Mouse (Mus musculus) heart, embryonic 15.5 days (tissue): ENCODE measurements around the gene Tigd2. TPM values are rescaled to one million over a fixed set of nuclear protein-coding genes. Genes with fewer than 3 reads are reported as not detected.
"Not testable (repeated sequence)": the region's sequence is repeated elsewhere in the genome, so short reads cannot be mapped to it uniquely, and the experiment has no call there.

Experiments
- ATAC-seq: fragments of 200-750 bp; cut with Nextera tagmentation; replicated peaks from 2 replicates; pipeline ENCODE4 v1.8.0; 2017; ENCODE audit warnings: low read depth, moderate TSS enrichment; ENCODE audit not compliant: insufficient number of reproducible peaks, insufficient read depth, low FRiP score
- H3K27ac ChIP-seq: fragments of 300-500 bp; sonication (generic); 2 replicates; pipeline ENCODE4 v1.5.1; 2015; ENCODE audit warnings: mild to moderate bottlenecking, inconsistent platforms
- H3K27me3 ChIP-seq: fragments of 300-500 bp; sonication (generic); 2 replicates; pipeline ENCODE4 v1.6.1; 2015; ENCODE audit warnings: inconsistent platforms
- H3K36me3 ChIP-seq: fragments of 300-500 bp; sonication (generic); 2 replicates; pipeline ENCODE4 v1.6.1; 2015; ENCODE audit warnings: mild to moderate bottlenecking, inconsistent platforms
- H3K4me1 ChIP-seq: fragments of 300-500 bp; sonication (generic); replicated peaks from 2 replicates; pipeline ENCODE4 v1.6.1; 2015; ENCODE audit warnings: inconsistent platforms
- H3K4me2 ChIP-seq: fragments of 300-500 bp; sonication (generic); 2 replicates; pipeline ENCODE4 v1.6.1; 2015; ENCODE audit warnings: inconsistent platforms, mild to moderate bottlenecking, moderate library complexity
- H3K4me3 ChIP-seq: fragments of 300-500 bp; sonication (generic); 2 replicates; pipeline ENCODE4 v1.5.1; 2015; ENCODE audit warnings: mild to moderate bottlenecking, inconsistent platforms
- H3K9ac ChIP-seq: fragments of 300-500 bp; sonication (generic); 2 replicates; pipeline ENCODE4 v1.6.1; 2015; ENCODE audit warnings: mild to moderate bottlenecking, inconsistent platforms
- H3K9me3 ChIP-seq: fragments of 300-500 bp; sonication (generic); replicated peaks from 2 replicates; pipeline ENCODE4 v1.6.1; 2016; ENCODE audit warnings: inconsistent platforms
- WGBS: fragments of 180-500 bp; shearing (Covaris S2); methylation state at CpG from one replicate; pipeline ENCODE4 v1.1.7; 2015; ENCODE audit warnings: mixed read lengths; 5-methylcytosine and 5-hydroxymethylcytosine counted together
- polyA plus RNA-seq: library from polyadenylated mRNA; unstranded; fragments of >200 nt; fragmentation: Nextera tagmentation; extraction: Ambion mirVana; gene quantifications from 2 replicates; pipeline ENCODE4 v1.2.1, GENCODE M21; 2015

Tigd2 gene
- polyA plus RNA-seq, 1 experiment from 2014 or later, result 10.9 TPM

DNA sequence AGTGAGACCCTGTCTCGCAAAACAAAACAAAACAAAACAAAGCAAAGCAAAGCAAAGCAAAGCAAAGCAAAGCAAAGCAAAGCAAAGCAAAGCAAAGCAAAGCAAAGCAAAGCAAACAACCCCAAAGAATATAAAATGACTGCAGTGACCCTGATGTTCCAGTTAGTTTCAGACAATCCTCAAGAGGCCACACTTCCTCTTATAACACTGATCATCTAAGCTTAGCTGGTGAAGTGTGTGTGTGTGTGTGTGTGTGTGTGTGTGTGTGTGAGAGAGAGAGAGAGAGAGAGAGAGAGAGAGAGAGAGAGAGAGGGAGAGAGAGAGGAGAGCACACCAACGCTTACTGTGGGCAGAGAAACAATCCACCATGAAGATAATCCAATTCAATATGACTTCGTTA, 14.2 kb upstream of the Tigd2 start:
- 71% methylated on average over 3 of the region's 3 CpGs for WGBS
- H3K9me3 ChIP-seq, H3K27me3 ChIP-seq, H3K4me2 ChIP-seq, H3K9ac ChIP-seq, H3K27ac ChIP-seq, H3K36me3 ChIP-seq, ATAC-seq, H3K4me3 ChIP-seq, H3K4me1 ChIP-seq: not testable (repeated sequence)

DNA sequence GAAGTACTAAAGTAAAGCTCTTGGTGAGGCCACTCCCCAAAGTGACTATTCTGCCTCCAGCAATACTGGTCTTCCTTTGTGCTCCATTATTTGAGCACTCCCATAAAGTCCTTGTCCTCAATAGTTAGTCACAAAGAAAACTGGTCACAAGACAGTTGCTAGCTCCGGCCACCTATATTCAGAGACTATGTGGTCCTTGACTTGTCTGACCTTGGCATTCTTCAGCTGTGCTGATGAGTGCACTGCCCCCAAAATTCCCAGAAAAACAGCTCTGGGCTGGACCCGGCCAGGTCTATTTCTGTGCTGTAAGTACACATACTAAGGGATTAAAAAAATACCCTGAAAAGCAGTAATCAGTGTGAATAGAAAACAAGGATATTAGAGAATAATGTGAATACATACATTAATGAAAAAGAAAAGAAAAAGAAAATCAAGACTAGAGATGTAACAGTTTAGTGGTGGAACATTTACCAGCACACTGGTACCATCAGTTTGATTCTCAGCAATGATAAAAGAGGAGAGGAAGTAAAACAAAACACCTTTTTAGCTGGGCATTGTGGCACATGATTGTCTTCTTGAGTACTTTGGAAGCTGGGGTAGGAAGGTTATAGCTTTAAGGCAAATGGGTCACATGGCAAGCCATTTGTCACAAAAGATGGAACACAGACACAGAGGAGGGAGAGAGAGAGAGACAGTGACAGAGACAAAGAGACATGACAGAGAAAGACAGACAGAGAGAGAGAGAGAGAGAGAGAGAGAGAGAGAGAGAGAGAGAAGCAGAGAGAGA, 12.6 kb upstream of the Tigd2 start:
- Histone ChIP-seq H3K9me3 (no peaks in the 10 kb centered on the region), H3K4me1 (no peaks in the 10 kb centered on the region; the same call in none of the 2 replicates), H3K4me3 (no peak overlapping the region), H3K9ac (no peak overlapping the region), H3K36me3 (no peaks in the 10 kb centered on the region), H3K27ac (no peak overlapping the region), H3K27me3 (no peaks in the 10 kb centered on the region), H3K4me2 (no peak overlapping the region)
- ATAC-seq, result no peak
- 33% methylated on average over 2 of the region's 2 CpGs for WGBS

DNA sequence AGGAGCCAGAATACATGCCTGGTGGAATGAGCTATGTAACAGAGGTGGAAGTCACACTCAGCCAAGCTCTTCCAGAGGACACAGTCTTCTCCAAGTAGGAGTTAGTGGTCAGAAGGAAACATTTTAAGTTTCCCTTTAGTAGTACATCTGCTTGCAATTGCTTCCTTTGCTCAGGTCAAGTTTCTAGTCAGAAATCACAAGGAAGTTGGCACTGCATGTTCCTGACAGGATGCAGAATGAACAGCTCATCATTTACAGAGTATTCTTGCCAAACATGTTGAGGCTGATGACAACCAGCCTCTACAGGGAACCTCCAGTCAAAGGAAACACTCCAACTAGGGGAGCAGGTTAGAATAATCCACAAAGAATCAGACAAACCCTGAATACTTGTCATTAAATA, 11.9 kb upstream of the Tigd2 start:
- Histone ChIP-seq H3K9ac (no peak overlapping the region), H3K27me3 (no peaks in the 10 kb centered on the region), H3K4me1 (no peaks in the 10 kb centered on the region; the same call in none of the 2 replicates), H3K4me3 (no peak overlapping the region), H3K4me2 (no peak overlapping the region), H3K9me3 (no peaks in the 10 kb centered on the region), H3K36me3 (no peaks in the 10 kb centered on the region), H3K27ac (no peak overlapping the region)
- no peak for ATAC-seq

DNA sequence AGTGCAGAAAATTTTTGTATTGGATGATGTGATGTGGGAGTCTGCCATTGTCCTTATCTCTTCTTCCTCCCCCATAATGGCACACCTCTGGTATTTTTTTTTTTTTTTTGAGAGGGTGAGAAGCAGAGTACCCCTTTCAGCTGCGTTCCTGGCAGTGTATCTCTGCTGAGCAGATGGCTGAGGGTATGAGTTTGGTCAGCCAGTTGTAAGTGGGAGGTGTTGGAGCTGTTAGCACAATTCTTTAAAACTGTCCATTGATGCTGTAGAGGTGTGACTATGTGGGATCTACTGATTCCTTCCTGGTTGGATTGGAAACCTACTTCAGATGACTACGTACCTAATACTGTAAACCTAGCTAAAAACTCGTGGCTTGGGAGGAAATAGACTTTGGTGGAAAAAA, 10.3 kb upstream of the Tigd2 start:
- no peak overlapping the region for H3K4me3 ChIP-seq
- H3K9ac ChIP-seq, result no peak overlapping the region
- H3K27me3 ChIP-seq, result no peaks in the 10 kb centered on the region
- no peak overlapping the region for H3K4me2 ChIP-seq
- H3K9me3 ChIP-seq, result no peaks in the 10 kb centered on the region
- WGBS, result 74% methylated on average over 3 of the region's 3 CpGs
- H3K4me1 ChIP-seq, result no peaks in the 10 kb centered on the region; the same call in none of the 2 replicates
- no peak overlapping the region for H3K27ac ChIP-seq
- no peak for ATAC-seq
- no peaks in the 10 kb centered on the region for H3K36me3 ChIP-seq

DNA sequence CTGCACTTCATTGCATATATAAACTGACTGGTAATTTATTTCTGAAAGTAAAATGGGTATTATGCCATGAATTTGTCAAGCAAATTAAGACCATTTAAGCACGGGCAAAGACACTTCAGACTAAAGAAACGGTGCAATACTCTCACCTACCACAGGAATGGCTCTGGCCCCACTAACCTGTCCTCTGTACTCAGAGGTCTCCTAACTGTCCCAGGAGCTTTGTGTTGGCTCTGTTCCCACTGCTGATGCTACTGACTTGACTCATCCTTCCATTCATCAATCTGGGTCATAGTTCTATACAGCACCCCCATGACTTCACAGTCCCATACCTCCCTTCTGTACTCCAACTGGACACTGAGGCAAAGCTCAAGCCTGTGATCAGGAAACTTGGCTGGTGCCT, 9.6 kb upstream of the Tigd2 start:
- ATAC-seq, result no peak
- H3K9ac ChIP-seq, result no peak overlapping the region
- H3K36me3 ChIP-seq, result no peaks in the 10 kb centered on the region
- no peak overlapping the region for H3K27ac ChIP-seq
- no peaks in the 10 kb centered on the region; the same call in none of the 2 replicates for H3K4me1 ChIP-seq
- 77% methylated on average over 2 of the region's 2 CpGs for WGBS
- H3K4me3 ChIP-seq, result no peak overlapping the region
- no peak overlapping the region for H3K4me2 ChIP-seq
- H3K9me3 ChIP-seq, result no peaks in the 10 kb centered on the region
- H3K27me3 ChIP-seq, result no peaks in the 10 kb centered on the region

DNA sequence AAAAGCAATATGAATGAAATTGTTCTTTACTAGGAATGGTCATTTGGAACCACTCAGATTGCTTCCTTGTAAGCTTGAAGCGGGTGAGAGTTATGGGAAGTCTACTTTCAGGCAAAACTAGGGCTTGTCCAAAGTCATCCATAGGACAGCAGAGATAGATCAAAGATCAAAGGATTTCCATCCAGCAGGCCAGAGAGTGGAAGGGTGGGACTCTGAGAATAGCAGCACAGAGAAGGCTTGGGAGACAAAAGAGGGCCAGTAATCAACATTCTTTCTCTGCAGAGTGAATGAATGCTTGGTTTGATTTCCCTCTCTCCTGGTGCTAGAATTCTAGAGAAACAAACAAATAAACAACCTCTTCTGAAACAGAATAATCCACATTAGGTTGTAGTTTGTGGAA, 1.1 kb upstream of the Tigd2 start:
- no peaks in the 10 kb centered on the region for H3K36me3 ChIP-seq
- H3K4me1 ChIP-seq, result peaks cover 5% of the 10 kb centered on the region; the same call in 1 of the 2 replicates
- H3K4me2 ChIP-seq, result no peak overlapping the region
- ATAC-seq, result no peak
- no peak overlapping the region for H3K27ac ChIP-seq
- H3K9ac ChIP-seq, result no peak overlapping the region
- H3K9me3 ChIP-seq, result no peaks in the 10 kb centered on the region
- no peaks in the 10 kb centered on the region for H3K27me3 ChIP-seq
- 94% methylated on average over 1 of the region's 1 CpGs for WGBS
- no peak overlapping the region for H3K4me3 ChIP-seq

DNA sequence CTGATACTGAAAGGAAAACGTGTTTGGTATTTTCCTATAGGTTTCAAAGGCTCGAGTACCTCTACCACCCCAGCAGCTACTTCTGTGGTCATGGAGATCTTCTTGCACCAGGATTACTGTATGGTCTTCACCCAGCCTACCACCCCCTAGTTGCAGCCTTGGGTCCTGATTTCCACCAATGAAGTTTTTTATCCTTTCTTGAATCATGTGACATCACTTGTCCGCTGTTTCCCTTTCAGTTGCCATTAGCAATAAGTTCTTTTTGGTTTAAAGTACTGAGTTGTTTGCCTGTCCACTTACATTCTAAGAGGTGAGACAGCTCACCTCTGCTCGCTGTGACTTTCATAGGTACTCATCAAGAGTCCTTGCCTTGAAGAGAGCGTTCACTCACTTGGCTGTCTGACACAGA, 633 bp downstream of the Tigd2 start:
- Histone ChIP-seq H3K9me3 (no peaks in the 10 kb centered on the region), H3K4me3 (peak overlapping the region; percentile 67), H3K27me3 (no peaks in the 10 kb centered on the region), H3K9ac (peak overlapping the region; percentile 72), H3K36me3 (no peaks in the 10 kb centered on the region), H3K4me2 (peak overlapping the region; percentile 76), H3K4me1 (peaks cover 5% of the 10 kb centered on the region; the same call in 1 of the 2 replicates), H3K27ac (peak overlapping the region; percentile 80)
- WGBS, result 19% methylated on average over 5 of the region's 5 CpGs
- peak; percentile 59 for ATAC-seq

DNA sequence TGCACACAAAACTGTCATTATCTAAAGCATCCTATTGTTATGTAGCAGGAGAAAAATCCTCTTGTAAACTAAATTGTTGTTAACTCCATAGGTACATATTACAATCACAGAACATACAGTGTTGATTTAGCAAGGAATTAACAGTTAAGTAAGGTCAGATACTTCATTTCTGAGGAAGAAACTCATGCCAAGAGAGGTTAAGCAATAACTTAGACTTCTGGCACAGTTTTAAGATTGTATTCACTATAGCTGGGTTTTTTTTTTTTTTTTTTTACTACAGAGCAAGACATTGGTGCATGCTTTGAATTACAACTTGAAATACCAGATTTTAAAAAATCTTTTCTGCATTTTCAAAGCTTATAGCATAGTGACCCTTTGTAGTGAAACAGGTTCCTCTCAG, 24.5 kb downstream of the Tigd2 start:
- Histone ChIP-seq H3K27me3 (no peaks in the 10 kb centered on the region), H3K36me3 (no peaks in the 10 kb centered on the region), H3K4me3 (no peak overlapping the region), H3K9ac (no peak overlapping the region), H3K9me3 (no peaks in the 10 kb centered on the region), H3K4me2 (no peak overlapping the region), H3K27ac (no peak overlapping the region), H3K4me1 (no peaks in the 10 kb centered on the region)
- ATAC-seq, result no peak

DNA sequence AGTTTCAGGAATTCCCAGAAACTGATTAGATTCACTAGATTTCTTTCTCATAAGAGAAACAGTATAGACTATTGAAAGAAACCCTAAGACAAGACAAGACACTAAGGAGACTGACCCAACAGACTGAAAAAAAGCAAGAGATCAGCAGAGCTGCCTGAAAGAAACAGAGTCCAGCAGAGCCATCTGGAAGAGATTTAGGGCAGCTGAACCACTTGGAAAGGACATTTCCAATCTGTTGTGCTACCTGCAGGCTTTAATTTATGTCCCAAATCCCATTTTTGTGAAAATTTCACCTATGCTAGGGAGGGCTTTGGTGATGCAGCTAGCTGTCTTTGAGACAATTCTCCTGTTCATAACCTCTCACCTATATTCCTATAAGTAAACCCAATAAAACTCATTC, 25.0 kb downstream of the Tigd2 start:
- no peak overlapping the region for H3K9ac ChIP-seq
- no peaks in the 10 kb centered on the region for H3K9me3 ChIP-seq
- no peak overlapping the region for H3K4me3 ChIP-seq
- H3K36me3 ChIP-seq, result no peaks in the 10 kb centered on the region
- no peaks in the 10 kb centered on the region for H3K4me1 ChIP-seq
- no peak overlapping the region for H3K27ac ChIP-seq
- H3K4me2 ChIP-seq, result no peak overlapping the region
- H3K27me3 ChIP-seq, result no peaks in the 10 kb centered on the region
- no peak for ATAC-seq

DNA sequence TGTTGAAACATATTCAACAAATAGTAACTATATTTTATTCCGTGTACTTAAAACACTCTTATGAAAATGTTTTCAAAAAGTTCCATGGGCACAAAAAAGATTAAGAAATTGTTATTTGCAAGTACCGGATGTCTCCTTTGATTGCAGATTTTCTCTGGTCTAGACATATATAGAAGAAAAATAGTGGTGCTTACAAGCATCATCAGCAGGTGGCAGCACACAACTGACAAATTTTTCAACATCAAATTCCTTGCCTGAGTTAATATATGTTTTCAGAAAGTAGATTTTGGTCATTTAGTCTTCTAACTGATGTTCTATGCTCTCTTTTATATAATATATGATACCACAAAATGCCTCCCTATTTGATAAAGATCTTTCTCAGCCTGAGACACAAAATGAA, 41.0 kb downstream of the Tigd2 start:
- H3K36me3 ChIP-seq, result no peaks in the 10 kb centered on the region
- no peaks in the 10 kb centered on the region for H3K4me1 ChIP-seq
- 17% methylated on average over 2 of the region's 2 CpGs for WGBS
- H3K9me3 ChIP-seq, result no peaks in the 10 kb centered on the region
- no peak overlapping the region for H3K4me3 ChIP-seq
- H3K4me2 ChIP-seq, result no peak overlapping the region
- ATAC-seq, result no peak
- no peak overlapping the region for H3K9ac ChIP-seq
- no peak overlapping the region for H3K27ac ChIP-seq
- no peaks in the 10 kb centered on the region for H3K27me3 ChIP-seq

DNA sequence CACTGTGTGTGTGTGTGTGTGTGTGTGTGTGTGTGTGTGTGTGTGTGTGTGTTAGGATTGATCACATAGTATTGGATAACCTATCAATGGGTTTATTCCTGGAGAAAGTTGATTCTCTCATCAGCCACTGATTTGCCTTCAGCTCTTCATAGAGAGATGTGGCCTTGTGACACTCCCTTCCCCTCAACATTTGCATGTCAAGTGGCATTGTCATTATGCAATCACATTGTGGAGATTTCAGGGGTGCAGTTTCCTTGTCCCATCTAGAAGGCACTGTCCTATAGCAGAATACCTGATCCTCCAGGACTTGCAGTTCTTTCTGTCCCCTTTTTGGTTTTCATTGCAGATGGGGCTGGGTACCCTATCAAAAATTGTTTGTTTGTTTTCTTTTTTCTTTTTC, 41.9 kb downstream of the Tigd2 start:
- no peak overlapping the region for H3K9ac ChIP-seq
- H3K27ac ChIP-seq, result no peak overlapping the region
- ATAC-seq, result no peak
- no peaks in the 10 kb centered on the region for H3K4me1 ChIP-seq
- no peak overlapping the region for H3K4me2 ChIP-seq
- H3K27me3 ChIP-seq, result no peaks in the 10 kb centered on the region
- no peak overlapping the region for H3K4me3 ChIP-seq
- H3K36me3 ChIP-seq, result no peaks in the 10 kb centered on the region
- no peaks in the 10 kb centered on the region for H3K9me3 ChIP-seq

DNA sequence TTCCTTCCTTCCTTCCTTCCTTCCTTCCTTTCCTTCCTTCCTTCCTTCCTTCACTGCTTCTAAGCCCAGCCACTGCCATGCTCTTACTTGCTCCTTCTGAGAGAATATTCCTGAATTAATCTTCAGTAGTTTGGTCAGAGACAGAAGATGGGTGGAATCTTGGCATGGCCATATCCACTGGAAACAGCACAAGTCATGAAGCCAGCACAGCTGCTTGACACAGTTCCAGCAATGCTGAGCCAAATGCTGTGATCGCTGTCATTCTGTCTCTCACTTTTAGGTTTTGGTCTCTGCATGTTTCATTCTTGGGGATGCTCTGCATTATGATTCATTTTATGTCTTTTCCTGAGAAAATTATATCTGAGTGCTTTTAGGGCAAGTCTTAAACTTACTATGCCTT, 47.2 kb downstream of the Tigd2 start:
- WGBS, result 62% methylated on average over 1 of the region's 1 CpGs
- no peak for ATAC-seq
- no peak overlapping the region for H3K4me3 ChIP-seq
- H3K36me3 ChIP-seq, result no peaks in the 10 kb centered on the region
- H3K27ac ChIP-seq, result no peak overlapping the region
- H3K9me3 ChIP-seq, result no peaks in the 10 kb centered on the region
- no peak overlapping the region for H3K4me2 ChIP-seq
- H3K27me3 ChIP-seq, result no peaks in the 10 kb centered on the region
- H3K4me1 ChIP-seq, result no peaks in the 10 kb centered on the region
- no peak overlapping the region for H3K9ac ChIP-seq
